Mouse (Mus musculus): ENCODE results near the gene C2cd4d.

GRCm38 (mm10) chr3:94366761-94367160, 4.5 kb downstream of the C2cd4d start:
- TF ChIP-seq CTCF (IDR thresholded peaks at IDR 0.05) (peak; percentile 95), EP300 (IDR thresholded peaks at IDR 0.05) (no peak)

Data from lung, postnatal 0 days (tissue).